Comparison of ENCODE assay signal across 8 mouse cellular contexts in genomic region chr10:81173132-81173531, GRCm38 (mm10). TPM values are rescaled to one million over a fixed set of nuclear protein-coding genes. Genes with fewer than 3 reads are reported as not detected.
DNase-seq lines count a peak whose midpoint lies in the region; ATAC-seq and TF ChIP-seq lines count a peak whose summit lies in the region.

No protein-coding gene starts in this region.

- H3K27ac ChIP-seq in forebrain, embryonic 12.5 days, result peak overlapping the region; percentile 95
- peak overlapping the region; percentile 72 for H3K27ac ChIP-seq in lung, embryonic 14.5 days (ENCODE audit: low read depth)
- H3K27ac ChIP-seq in testis, adult 2 months (ENCODE audit: control insufficient read depth, insufficient read depth, low read depth, low read length), result peak overlapping the region; percentile 81

- WGBS in forebrain, embryonic 12.5 days, result 4% methylated on average over 21 of the region's 21 CpGs
- WGBS in lung, embryonic 14.5 days, result 6% methylated on average over 21 of the region's 21 CpGs

- H3K4me3 ChIP-seq in forebrain, embryonic 12.5 days (replicated peaks), result peak overlapping the region; percentile 0; the same call in 1 of the 2 replicates
- no peak overlapping the region for H3K4me3 ChIP-seq in lung, embryonic 14.5 days (ENCODE audit: low read depth, low read length)
- peak overlapping the region; percentile 72 for H3K4me3 ChIP-seq in testis, adult 2 months (ENCODE audit: control insufficient read depth, low read depth, low read length)

- DNase-seq in ES-CJ7 (ENCODE audit: low read depth, low spot score), result peak; percentile 94
- DNase-seq in c-Kit-positive CD71-positive TER-119-negative erythroid progenitor cells, embryonic 14.5 days (ENCODE audit: low read depth), result peak; percentile 75
- peak; percentile 87 to 88 for DNase-seq in heart, postnatal 14 days
- DNase-seq in kidney, postnatal 36 days, result peak; percentile 74 to 88
- peak; percentile 91 for DNase-seq in lung, embryonic 14.5 days

- 0 out of 2 replicates have a peak, but pooled peaks have one; percentile 6 for ATAC-seq in forebrain, embryonic 12.5 days (ENCODE audit: low FRiP score)
- ATAC-seq in lung, embryonic 14.5 days (ENCODE audit: insufficient read depth), result peak; percentile 8; the same call in 1 of the 2 replicates
- ATAC-seq in neutrophil, adult 5-6 weeks (ENCODE audit: extremely low read depth, insufficient number of reproducible peaks, low FRiP score, poor library complexity, severe bottlenecking), result peak; percentile 20; the same call in 1 of the 2 replicates

- intact Hi-C loops in heart, postnatal 14 days (cut with DNase I), result loop anchor here (5.0 kb wide), 2 partner anchors 66 to 156 kb away; partner anchors contain the start of gene Map2k2

- no peaks in the 10 kb centered on the region for H3K9me3 ChIP-seq in forebrain, embryonic 12.5 days
- H3K9me3 ChIP-seq in lung, embryonic 14.5 days (ENCODE audit: low read depth, low read length), result no peaks in the 10 kb centered on the region

- TF ChIP-seq CTCF in lung, embryonic 14.5 days (IDR thresholded peaks at IDR 0.05; ENCODE audit: low read depth), result peak; percentile 88
- peak; percentile 82; the same call in 1 of the 2 replicates for TF ChIP-seq CTCF in testis, adult 2 months (IDR thresholded peaks at IDR 0.05; ENCODE audit: control insufficient read depth, insufficient read depth, insufficient replicate concordance, low read depth, low read length)

- peak overlapping the region; percentile 47 for H3K9ac ChIP-seq in forebrain, embryonic 12.5 days
- H3K9ac ChIP-seq in lung, embryonic 14.5 days, result peak overlapping the region; percentile 17

- TF ChIP-seq POLR2A in testis, adult 2 months (IDR thresholded peaks at IDR 0.05; ENCODE audit: control insufficient read depth, low read depth, low read length), result peak; percentile 51; the same call in 1 of the 2 replicates

- H3K4me2 ChIP-seq in forebrain, embryonic 12.5 days, result peak overlapping the region; percentile 37
- H3K4me2 ChIP-seq in lung, embryonic 14.5 days, result peak overlapping the region; percentile 41

- H3K4me1 ChIP-seq in forebrain, embryonic 12.5 days, result peaks cover 49% of the 10 kb centered on the region
- peaks cover 11% of the 10 kb centered on the region for H3K4me1 ChIP-seq in lung, embryonic 14.5 days (ENCODE audit: insufficient read depth)
- peaks cover 29% of the 10 kb centered on the region for H3K4me1 ChIP-seq in testis, adult 2 months (ENCODE audit: control insufficient read depth, insufficient read depth, low read length)

- no peaks in the 10 kb centered on the region for H3K27me3 ChIP-seq in forebrain, embryonic 12.5 days
- H3K27me3 ChIP-seq in lung, embryonic 14.5 days (ENCODE audit: insufficient read depth, low read length), result no peaks in the 10 kb centered on the region
- H3K27me3 ChIP-seq in testis, adult 2 months (ENCODE audit: control insufficient read depth, insufficient read depth, low read length), result no peaks in the 10 kb centered on the region

- peaks cover 9% of the 10 kb centered on the region for H3K36me3 ChIP-seq in forebrain, embryonic 12.5 days (replicated peaks)
- H3K36me3 ChIP-seq in lung, embryonic 14.5 days (ENCODE audit: insufficient read depth), result peaks cover 12% of the 10 kb centered on the region
- no peaks in the 10 kb centered on the region for H3K36me3 ChIP-seq in testis, adult 2 months (ENCODE audit: control insufficient read depth, insufficient read depth, low read length)

RNA-seq across cellular contexts. Expression of gene Eef2, which starts 3.3 kb away (rescaled TPM):
- polyA plus RNA-seq in forebrain, embryonic 12.5 days (2016; fragmentation: Nextera tagmentation; extraction: Ambion mirVana), result 518 and 540 TPM in 2 replicates
- 1,000 to 10,000 TPM; 1,113 to 1,165 TPM for total RNA-seq in heart, postnatal 14 days (2021)
- 481 and 493 TPM in 2 replicates for polyA plus RNA-seq in lung, embryonic 14.5 days (2014; fragmentation: Nextera tagmentation; extraction: Ambion mirVana)
- 1,126 and 1,171 TPM in 2 replicates for total RNA-seq in neutrophil, adult 5-6 weeks (2017)
- 1,507 and 1,673 TPM in 2 replicates for polyA plus RNA-seq in testis, adult 2 months (2012; rRNA removed)

RNA-seq across cellular contexts. Expression of gene Pias4, which starts 5.4 kb away (rescaled TPM):
- polyA plus RNA-seq in forebrain, embryonic 12.5 days (2016; fragmentation: Nextera tagmentation; extraction: Ambion mirVana), result 51.6 and 52.9 TPM in 2 replicates
- total RNA-seq in heart, postnatal 14 days (2021), result 10 to 100 TPM; 15.2 to 18.3 TPM
- 38.7 and 47.9 TPM in 2 replicates for polyA plus RNA-seq in lung, embryonic 14.5 days (2014; fragmentation: Nextera tagmentation; extraction: Ambion mirVana)
- 34.5 and 40.5 TPM in 2 replicates for total RNA-seq in neutrophil, adult 5-6 weeks (2017)
- 164 and 184 TPM in 2 replicates for polyA plus RNA-seq in testis, adult 2 months (2012; rRNA removed)

RNA-seq across cellular contexts. Expression of gene Dapk3, which starts 9.7 kb away (rescaled TPM):
- polyA plus RNA-seq in forebrain, embryonic 12.5 days (2016; fragmentation: Nextera tagmentation; extraction: Ambion mirVana), result 62.8 and 67.4 TPM in 2 replicates
- 10 to 100 TPM; 28.4 to 29.2 TPM for total RNA-seq in heart, postnatal 14 days (2021)
- 52.6 and 55.8 TPM in 2 replicates for polyA plus RNA-seq in lung, embryonic 14.5 days (2014; fragmentation: Nextera tagmentation; extraction: Ambion mirVana)
- total RNA-seq in neutrophil, adult 5-6 weeks (2017), result 47.3 and 52.0 TPM in 2 replicates
- 52.6 and 61.6 TPM in 2 replicates for polyA plus RNA-seq in testis, adult 2 months (2012; rRNA removed)

RNA-seq across cellular contexts. Expression of gene 4930442H23Rik, which starts 10.5 kb away (rescaled TPM):
- polyA plus RNA-seq in forebrain, embryonic 12.5 days (2016; fragmentation: Nextera tagmentation; extraction: Ambion mirVana), result not detected in 2 replicates
- not detected for total RNA-seq in heart, postnatal 14 days (2021)
- polyA plus RNA-seq in lung, embryonic 14.5 days (2014; fragmentation: Nextera tagmentation; extraction: Ambion mirVana), result not detected in 2 replicates
- total RNA-seq in neutrophil, adult 5-6 weeks (2017), result not detected in 2 replicates
- polyA plus RNA-seq in testis, adult 2 months (2012; rRNA removed), result 1.4 and 1.8 TPM in 2 replicates

RNA-seq across cellular contexts. Expression of gene Nmrk2, which starts 28.7 kb away (rescaled TPM):
- polyA plus RNA-seq in forebrain, embryonic 12.5 days (2016; fragmentation: Nextera tagmentation; extraction: Ambion mirVana), result not detected in 2 replicates
- total RNA-seq in heart, postnatal 14 days (2021), result 1 to 10 TPM; 3.6 to 9.8 TPM
- polyA plus RNA-seq in lung, embryonic 14.5 days (2014; fragmentation: Nextera tagmentation; extraction: Ambion mirVana), result 0.23 TPM in 1 of 2 replicates, not detected in the other
- not detected in 2 replicates for total RNA-seq in neutrophil, adult 5-6 weeks (2017)
- not detected in 2 replicates for polyA plus RNA-seq in testis, adult 2 months (2012; rRNA removed)
